Mouse (Mus musculus): ENCODE measurements around the gene Farsa.

- TF ChIP-seq CTCF (IDR thresholded peaks at IDR 0.05; ENCODE audit: low read depth): peak; percentile 73
- TF ChIP-seq EP300 (optimal IDR thresholded peaks at IDR 0.05): no peak
Measured at GRCm38 (mm10) chr8:84845355-84846093, 11.3 kb upstream of the Farsa start.
